Mouse (Mus musculus): ENCODE data around the gene Fam163a.

Fam163a gene

DNA sequence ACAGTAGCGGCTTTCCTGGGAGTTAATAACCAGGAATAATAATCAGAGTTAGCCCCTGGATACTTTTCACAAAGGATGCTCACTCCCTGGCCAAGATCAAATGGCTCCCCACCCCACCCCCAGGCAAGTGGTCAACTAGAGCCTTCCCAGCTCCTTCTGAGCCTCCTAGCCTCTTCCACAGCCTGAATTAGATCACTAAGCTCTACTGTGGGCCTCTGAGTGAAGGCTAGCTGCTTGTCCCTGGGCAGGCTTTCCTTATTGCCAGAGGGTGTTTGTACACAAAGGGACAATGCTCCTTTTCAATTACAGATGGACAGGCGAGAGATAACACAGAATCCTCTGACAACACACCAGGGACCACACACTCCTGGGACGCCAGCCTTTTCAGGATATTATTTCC lies 2.2 kb downstream of the Fam163a start:
- no peak for DNase-seq (ENCODE audit: extremely low read depth, low read depth)

- DNase-seq (ENCODE audit: extremely low read depth, low read depth), result no peak
These were observed 3.8 kb downstream of the Fam163a start for GRCm38 (mm10) chr1:156201069-156201468.

DNA sequence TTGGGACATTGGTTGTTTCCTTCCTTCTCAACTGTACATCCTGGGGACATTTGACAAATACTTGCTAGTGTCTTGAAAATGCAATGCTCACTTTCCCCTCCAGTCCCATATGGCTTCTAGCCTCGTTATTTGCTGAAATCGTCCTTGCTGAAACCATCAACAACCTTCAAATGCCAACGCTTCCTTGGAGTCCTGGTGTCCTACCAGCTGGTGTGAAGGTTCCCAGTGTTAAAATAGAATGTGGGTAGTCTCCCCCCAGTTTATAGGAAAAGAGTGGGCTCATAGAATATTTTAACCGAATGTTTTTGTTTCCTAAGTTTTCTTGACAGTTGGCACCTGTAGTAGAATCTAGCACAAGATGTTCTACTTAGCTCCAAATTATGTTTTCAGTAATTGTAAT lies 7.2 kb downstream of the Fam163a start:
- no peak for DNase-seq (ENCODE audit: extremely low read depth, low read depth)

DNA sequence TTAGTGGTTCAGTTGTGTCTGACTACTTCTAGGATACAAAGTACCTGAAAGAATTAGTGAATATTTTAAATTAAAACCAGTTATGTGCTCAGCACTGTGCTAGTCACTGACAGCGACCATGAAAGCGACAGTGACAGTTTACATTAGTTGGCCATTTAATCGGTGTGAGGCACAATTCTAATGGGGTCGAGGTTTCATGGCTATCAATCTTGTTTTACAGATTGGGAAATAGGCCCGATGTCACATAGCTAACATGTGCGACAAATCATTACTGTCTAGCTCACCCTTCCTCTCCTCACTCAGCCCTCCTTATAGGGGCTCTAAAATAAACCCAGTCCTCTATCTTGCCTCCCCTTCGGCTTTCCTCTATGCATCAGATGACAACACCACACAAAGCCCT lies 11.5 kb downstream of the Fam163a start:
- no peak for DNase-seq (ENCODE audit: extremely low read depth, low read depth)

DNA sequence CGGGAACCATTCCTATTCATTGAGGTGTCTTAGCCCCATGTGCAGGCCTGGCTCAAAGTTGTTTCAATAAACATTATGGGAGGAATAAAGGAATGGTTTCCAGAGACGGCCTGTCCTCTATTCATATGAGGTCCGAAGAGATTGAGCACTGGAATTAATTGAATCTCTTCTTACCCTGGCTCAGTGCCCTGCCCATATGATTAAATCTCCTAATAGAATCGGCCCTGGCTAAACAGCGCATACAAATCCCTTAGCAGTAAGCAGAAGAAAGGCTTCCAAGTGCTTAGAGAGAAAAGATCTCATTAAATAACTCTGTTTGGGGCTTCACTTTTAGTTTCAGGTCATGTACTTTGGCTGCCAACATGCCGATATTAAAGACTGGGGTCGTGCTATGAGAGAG lies 12.0 kb downstream of the Fam163a start:
- DNase-seq (ENCODE audit: extremely low read depth, low read depth), result no peak

GRCm38 (mm10) chr1:156186646-156187045 lies 18.2 kb downstream of the Fam163a start:
- no peak for DNase-seq (ENCODE audit: extremely low read depth, low read depth)

- DNase-seq (ENCODE audit: extremely low read depth, low read depth), result no peak
These were observed 20.7 kb downstream of the Fam163a start for GRCm38 (mm10) chr1:156184158-156184571.

DNA sequence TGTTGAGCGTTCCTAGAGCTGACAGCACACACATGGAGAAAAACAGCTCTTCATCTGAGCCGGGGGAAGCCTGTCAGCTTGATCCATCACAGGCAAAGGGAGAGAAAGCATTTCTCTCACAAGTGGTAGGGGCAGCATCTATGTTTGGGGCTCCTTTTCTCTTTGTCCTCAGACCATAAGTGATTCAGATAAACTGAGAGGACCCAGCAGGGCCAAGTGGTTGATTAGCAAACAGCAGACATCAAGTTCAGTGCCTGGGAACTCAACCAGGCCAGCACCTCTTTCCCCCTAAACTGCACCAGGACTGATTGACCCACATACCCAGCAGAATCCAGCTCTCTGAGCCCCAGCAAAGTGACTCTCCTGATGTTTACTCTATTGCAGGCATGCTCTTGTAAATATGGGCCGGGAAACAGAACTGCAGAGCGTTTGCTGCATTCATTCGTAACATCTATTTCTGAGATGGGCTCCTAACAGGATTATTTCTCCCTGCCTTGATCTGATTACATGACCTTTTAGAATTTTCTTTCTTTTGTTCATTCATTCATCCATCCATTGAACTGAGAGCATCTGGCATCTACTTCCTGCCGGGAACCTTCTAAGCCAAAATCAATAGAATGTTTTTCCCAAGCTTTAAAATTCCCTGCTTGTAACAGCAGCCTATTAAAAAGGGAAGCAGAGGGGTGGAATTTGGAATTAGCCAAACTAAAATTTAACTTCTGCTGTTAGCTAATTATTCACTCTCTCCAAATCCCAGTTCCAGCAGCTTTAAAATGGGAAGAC lies 21.5 kb downstream of the Fam163a start:
- no peak for DNase-seq (ENCODE audit: extremely low read depth, low read depth)

GRCm38 (mm10) chr1:156179875-156180274 lies 25.0 kb downstream of the Fam163a start:
- no peak for DNase-seq (ENCODE audit: extremely low read depth, low read depth)

DNA sequence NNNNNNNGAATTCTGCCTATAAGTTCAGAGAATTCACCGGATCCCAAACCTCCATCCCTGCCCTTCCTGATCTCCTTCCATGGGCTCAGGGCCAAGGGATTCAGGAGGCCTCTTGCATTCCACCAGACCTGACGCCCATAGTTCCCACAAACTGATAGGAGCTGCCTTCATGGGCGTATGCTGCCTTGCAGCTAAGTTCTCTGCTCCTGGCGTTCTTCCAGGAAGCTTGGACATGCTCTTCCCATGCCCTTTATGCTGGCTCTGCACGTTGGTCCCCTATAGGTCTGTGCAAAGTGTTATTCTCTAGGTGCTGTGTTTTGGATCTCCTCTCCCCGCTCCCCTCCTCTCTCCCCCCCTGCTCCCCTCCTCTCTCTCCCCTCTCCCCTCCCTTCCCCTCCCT lies 36.1 kb downstream of the Fam163a start:
- DNase-seq (ENCODE audit: extremely low read depth, low read depth), result no peak

DNA sequence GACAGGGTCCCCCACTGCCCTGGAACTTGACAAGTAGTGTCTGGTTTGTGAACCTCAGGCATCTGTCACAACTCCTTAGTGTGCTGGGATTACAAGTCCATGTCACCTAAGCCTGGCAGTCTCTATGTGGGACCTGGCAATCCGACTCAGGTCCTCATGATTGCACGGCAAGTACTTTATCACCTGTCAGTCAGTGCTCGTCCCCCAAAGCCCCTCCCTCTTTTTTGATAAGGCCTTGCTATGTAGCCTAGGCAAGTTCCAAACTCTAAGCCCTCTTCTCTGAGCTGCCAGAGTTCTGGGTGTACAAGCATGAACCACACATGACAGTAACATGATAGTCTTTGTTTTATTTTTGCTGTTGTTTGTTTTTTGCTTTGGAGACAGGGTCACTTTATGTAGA lies 88.1 kb downstream of the Fam163a start:
- no peak for DNase-seq (ENCODE audit: extremely low read depth, low read depth)

DNA sequence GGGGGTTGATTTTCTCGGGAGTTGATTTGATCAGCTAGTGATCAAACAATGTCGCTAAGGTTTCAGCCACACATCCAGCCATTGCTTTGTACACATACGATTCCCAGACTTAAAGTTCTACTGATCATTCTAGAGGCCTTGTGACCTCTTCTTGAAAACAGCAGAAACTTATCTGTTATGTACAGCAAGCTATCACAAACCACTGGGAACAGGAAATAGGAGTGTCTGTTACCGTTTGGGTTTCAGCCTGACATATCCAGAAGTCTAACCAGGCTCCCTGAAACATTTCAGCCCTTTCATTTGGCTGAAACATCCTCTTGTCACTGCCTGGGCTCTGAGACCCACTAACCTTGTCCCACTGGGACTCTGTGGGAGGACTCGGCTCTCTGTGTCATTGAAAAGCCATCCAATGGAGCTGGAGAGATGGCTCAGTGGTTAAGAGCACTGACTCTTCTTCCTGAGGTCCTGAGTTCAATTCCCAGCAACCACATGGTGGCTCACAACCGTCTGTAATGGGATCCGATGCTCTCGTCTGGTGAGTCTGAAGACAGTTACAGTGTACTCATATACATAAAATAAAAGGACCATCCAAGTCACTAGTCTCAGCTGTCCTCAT lies 90.8 kb downstream of the Fam163a start:
- DNase-seq (ENCODE audit: extremely low read depth, low read depth), result peak; percentile 87

GRCm38 (mm10) chr1:156112142-156112541 lies 92.7 kb downstream of the Fam163a start:
- no peak for DNase-seq (ENCODE audit: extremely low read depth, low read depth)

GRCm38 (mm10) chr1:156111728-156112127 lies 93.1 kb downstream of the Fam163a start:
- no peak for DNase-seq (ENCODE audit: extremely low read depth, low read depth)

GRCm38 (mm10) chr1:156111090-156111489 lies 93.7 kb downstream of the Fam163a start:
- no peak for DNase-seq (ENCODE audit: extremely low read depth, low read depth)

DNA sequence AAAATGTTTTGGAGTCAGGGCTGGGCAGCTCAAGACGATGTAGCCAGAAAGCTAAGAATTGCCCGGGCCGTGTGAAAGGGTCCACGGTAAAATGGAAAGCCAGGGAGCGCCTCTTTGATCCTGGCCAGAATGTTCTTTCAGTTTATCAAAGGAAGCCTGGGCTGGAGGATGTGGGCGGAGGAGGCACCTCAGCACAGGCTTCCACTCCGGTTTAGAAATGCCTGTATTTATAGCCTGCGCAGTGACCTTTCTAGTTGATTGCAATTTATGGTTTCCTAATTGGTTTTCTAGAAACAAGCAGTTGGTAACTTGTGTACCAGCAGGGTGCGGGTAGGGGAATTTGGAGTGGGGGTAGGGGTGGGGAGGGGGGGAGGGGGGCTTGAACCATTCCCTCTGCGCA lies 96.4 kb downstream of the Fam163a start:
- no peak for DNase-seq (ENCODE audit: extremely low read depth, low read depth)

DNA sequence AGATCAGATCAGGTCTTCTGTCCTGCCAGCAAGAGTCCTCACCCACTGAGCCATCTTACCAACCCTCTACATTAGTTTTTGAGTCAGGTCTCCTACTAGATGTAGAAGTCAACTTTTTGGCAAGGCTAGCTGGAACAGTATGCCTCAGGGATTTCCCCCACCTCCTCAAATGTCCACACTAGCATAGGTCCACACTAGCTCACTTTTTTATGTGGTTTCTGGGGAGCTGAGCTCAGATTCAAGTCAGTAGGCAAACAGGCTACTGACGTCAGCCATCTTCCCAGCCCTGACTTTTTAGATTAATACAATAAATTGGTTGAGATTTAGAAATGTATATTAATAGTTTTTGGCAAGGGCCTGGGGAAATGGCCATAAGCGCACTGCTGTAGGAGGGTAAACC lies 97.4 kb downstream of the Fam163a start:
- no peak for DNase-seq (ENCODE audit: extremely low read depth, low read depth)

DNA sequence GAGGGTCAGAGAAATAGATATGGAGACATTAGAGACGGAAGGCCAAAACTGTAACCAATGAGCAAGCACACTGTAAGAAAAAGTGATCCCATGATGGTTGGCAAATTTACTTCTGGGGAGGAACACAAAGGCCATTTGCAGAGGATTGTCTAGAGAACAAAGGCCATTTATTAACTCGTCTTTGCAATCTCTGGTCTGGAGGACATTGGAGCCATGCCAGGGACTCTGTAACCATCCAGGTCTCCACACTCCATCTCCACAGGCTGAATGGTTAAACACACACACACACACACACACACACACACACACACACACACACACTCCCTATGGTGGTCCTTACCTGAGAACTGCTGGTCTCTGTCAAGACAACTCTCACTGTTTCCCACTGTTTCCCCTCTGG lies 99.4 kb downstream of the Fam163a start:
- DNase-seq (ENCODE audit: extremely low read depth, low read depth), result no peak

- no peak for DNase-seq (ENCODE audit: extremely low read depth, low read depth)
These were observed 101.1 kb downstream of the Fam163a start for GRCm38 (mm10) chr1:156103763-156104162.

DNA sequence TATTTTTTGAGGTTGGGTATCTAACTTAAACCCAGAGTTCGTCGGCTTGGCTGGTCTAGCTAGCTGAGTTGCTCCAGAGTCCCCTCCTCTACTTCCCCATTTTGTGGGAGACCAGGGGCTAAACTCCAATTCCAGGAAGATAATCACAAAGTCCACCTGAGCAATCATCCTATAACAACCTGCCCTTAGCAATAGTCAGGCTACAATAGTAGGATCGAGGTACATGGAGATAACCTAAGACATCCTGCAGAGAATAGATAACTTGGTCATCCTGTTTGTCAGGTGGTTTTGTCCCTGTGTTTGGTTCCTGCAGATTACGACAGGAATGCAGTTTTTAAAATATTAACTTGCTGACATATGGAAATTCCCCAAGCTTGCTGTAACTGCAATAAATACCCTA lies 113.0 kb downstream of the Fam163a start:
- DNase-seq (ENCODE audit: extremely low read depth, low read depth), result peak; percentile 89

DNA sequence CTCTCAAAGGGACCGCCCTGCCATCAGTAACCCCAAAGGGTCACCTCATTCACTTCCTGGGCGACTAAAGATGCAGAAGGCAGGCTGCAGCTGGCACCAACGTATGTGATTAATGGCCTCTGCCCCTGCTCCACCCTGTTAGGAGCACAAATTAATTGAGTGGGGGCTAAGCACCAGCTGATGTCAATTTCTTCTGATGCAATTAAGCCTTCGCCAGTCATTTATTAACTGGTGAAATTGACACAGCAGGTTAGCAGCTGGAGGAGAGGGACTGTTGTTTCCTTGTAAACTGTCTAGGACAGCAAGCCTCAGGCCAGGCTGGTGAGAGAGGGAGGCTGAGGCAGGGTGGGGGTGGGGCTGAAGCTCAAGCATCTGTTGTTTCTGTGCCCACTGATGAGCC lies 114.8 kb downstream of the Fam163a start:
- DNase-seq (ENCODE audit: extremely low read depth, low read depth), result no peak

GRCm38 (mm10) chr1:156089561-156089960 lies 115.3 kb downstream of the Fam163a start:
- no peak for DNase-seq (ENCODE audit: extremely low read depth, low read depth)

DNA sequence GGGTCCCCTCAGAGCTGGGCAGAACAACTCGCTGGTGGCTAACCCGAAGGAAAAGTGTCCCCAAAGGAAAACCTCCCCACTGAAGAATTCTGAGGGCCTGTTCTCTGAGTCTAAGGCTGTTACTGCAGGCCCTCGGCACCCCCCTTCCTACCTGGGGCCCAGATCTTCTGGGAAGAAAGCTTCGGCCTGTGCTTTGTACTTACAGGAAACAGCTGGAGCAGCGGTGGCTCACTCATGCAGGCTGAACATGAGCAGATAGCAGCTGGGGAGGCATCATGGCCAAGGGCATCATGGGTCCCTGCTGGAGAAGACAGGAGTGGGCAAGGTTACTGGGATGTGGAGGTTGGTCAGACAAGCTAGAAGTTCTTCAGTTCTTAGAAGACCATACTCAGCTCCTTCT lies 117.2 kb downstream of the Fam163a start:
- no peak for DNase-seq (ENCODE audit: extremely low read depth, low read depth)
